In genomic region chr6:116055766-116056165, GRCm38 (mm10) we compare ENCODE assay signal across 12 mouse cellular contexts.
DNase-seq lines count a peak whose midpoint lies in the region; ATAC-seq and TF ChIP-seq lines count a peak whose summit lies in the region.
"Had no signal": no experiment of that assay in that cellular context is flagged by ENCODE, and none has a peak within 500 bp of the region (broad histone marks: within the 10 kb centered on the region; RNA-seq: fewer than 3 reads in every experiment).

No protein-coding gene starts in this region.

- no peak for DNase-seq in gastrocnemius, adult 2 months
- no peak for DNase-seq in gastrocnemius, adult 8-10 months (ENCODE audit: low spot score in 2 of 2)
- no peak for DNase-seq in neural tube, embryonic 10.5 days (ENCODE audit: extremely low spot score, low spot score)
- DNase-seq in embryo, embryonic 11 days: no peak
- no peak for DNase-seq in adrenal gland, postnatal 36 days
- DNase-seq: kidney, postnatal 14 days; thymus, adult 18-20 months had no signal

- no peak overlapping the region for H3K9ac ChIP-seq in neural tube, embryonic 13.5 days
- H3K9ac ChIP-seq in midbrain, embryonic 13.5 days (replicated peaks): no peak overlapping the region
- H3K9ac ChIP-seq: heart, embryonic 13.5 days; liver, embryonic 15.5 days had no signal

- H3K36me3 ChIP-seq in neural tube, embryonic 13.5 days: no peaks in the 10 kb centered on the region
- H3K36me3 ChIP-seq in midbrain, embryonic 13.5 days: no peaks in the 10 kb centered on the region
- H3K36me3 ChIP-seq: heart, embryonic 13.5 days; liver, embryonic 15.5 days had no signal

- peak overlapping the region; percentile 55 for H3K4me2 ChIP-seq in neural tube, embryonic 13.5 days
- 0 out of 2 replicates have a peak overlapping the region, but pooled peaks have one; percentile 51 for H3K4me2 ChIP-seq in midbrain, embryonic 13.5 days (replicated peaks)
- H3K4me2 ChIP-seq: heart, embryonic 13.5 days; liver, embryonic 15.5 days had no signal

- H3K27me3 ChIP-seq in neural tube, embryonic 13.5 days: no peaks in the 10 kb centered on the region
- H3K27me3 ChIP-seq in midbrain, embryonic 13.5 days: no peaks in the 10 kb centered on the region
- H3K27me3 ChIP-seq: heart, embryonic 13.5 days; liver, embryonic 15.5 days; megakaryocyte, embryonic 14.5 days had no signal

- no peak for ATAC-seq in neural tube, embryonic 13.5 days (ENCODE audit: low read depth)
- ATAC-seq in midbrain, embryonic 13.5 days: no peak

- peaks cover 46% of the 10 kb centered on the region for H3K4me1 ChIP-seq in neural tube, embryonic 13.5 days (replicated peaks)
- H3K4me1 ChIP-seq in midbrain, embryonic 13.5 days (replicated peaks): peaks cover 33% of the 10 kb centered on the region

- peak overlapping the region; percentile 84 for H3K27ac ChIP-seq in gastrocnemius, adult 2 months
- no peak overlapping the region for H3K27ac ChIP-seq in neural tube, embryonic 13.5 days (replicated peaks)
- H3K27ac ChIP-seq in midbrain, embryonic 13.5 days: no peak overlapping the region
- H3K27ac ChIP-seq: heart, embryonic 13.5 days; liver, embryonic 15.5 days had no signal

- intact Hi-C loops in gastrocnemius, adult 2 months (cut with DNase I): no loop called here

- WGBS in neural tube, embryonic 13.5 days: 85% methylated on average over 2 of the region's 2 CpGs
- WGBS in midbrain, embryonic 13.5 days: 88% methylated on average over 2 of the region's 2 CpGs

- peak overlapping the region; percentile 42 for H3K4me3 ChIP-seq in gastrocnemius, adult 2 months
- peak overlapping the region; percentile 38 for H3K4me3 ChIP-seq in neural tube, embryonic 13.5 days
- no peak overlapping the region for H3K4me3 ChIP-seq in midbrain, embryonic 13.5 days (replicated peaks)
- H3K4me3 ChIP-seq: heart, embryonic 13.5 days; liver, embryonic 15.5 days; megakaryocyte, embryonic 14.5 days had no signal

- TF ChIP-seq CTCF in gastrocnemius, adult 2 months (IDR thresholded peaks at IDR 0.05): no peak

- H3K9me3 ChIP-seq in neural tube, embryonic 13.5 days: no peaks in the 10 kb centered on the region
- no peaks in the 10 kb centered on the region for H3K9me3 ChIP-seq in midbrain, embryonic 13.5 days
- H3K9me3 ChIP-seq: heart, embryonic 13.5 days; liver, embryonic 15.5 days; megakaryocyte, embryonic 14.5 days had no signal
